Mouse (Mus musculus): ENCODE data around the gene Cped1.

GRCm38 (mm10) chr6:22147236-22147635 lies 161.5 kb downstream of the Cped1 start:
- no peak for TF ChIP-seq CTCF (IDR thresholded peaks at IDR 0.05; ENCODE audit: low read depth)
- no peak for TF ChIP-seq EP300 (IDR thresholded peaks at IDR 0.05; ENCODE audit: low read depth)
